Comparison of ENCODE assay signal across 21 mouse cellular contexts in the genomic region with DNA sequence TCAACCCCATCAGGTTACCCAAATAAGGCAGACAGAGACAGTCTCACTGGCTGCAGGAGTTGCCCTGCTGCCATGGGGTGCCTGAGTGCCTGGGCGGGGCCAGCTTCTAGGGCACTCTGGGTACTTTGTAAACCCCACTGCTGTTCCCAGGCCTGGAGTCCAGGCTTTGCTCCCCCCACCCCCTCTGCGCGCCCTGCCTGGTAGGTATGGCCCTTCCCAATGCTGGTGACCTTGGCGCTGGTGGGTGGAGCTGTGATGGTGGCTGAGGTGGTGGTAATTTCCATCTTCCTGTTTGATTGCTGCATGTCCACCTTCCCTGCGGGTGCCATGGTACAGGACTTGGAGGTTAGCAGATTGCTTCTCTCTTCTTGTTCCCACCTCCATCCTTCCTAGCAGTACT. TPM values are rescaled to one million over a fixed set of nuclear protein-coding genes. Genes with fewer than 3 reads are reported as not detected.
A peak's percentile ranks its signal among the peaks of the same experiment; 100 is the strongest.
DNase-seq lines count a peak whose midpoint lies in the region; ATAC-seq and TF ChIP-seq lines count a peak whose summit lies in the region.
"Had no signal": no experiment of that assay in that cellular context is flagged by ENCODE, and none has a peak within 500 bp of the region (broad histone marks: within the 10 kb centered on the region; RNA-seq: fewer than 3 reads in every experiment).

No protein-coding gene starts in this region.

- no peak overlapping the region for H3K4me2 ChIP-seq in kidney, postnatal 0 days (ENCODE audit: low read length)
- H3K4me2 ChIP-seq in midbrain, embryonic 11.5 days: no peak overlapping the region
- H3K4me2 ChIP-seq in midbrain, embryonic 15.5 days: no peak overlapping the region
- H3K4me2 ChIP-seq: forebrain, embryonic 12.5 days; heart, embryonic 12.5 days; hindbrain, embryonic 14.5 days had no signal

- no peak overlapping the region for H3K4me3 ChIP-seq in kidney, postnatal 0 days (replicated peaks; ENCODE audit: low read depth, low read length)
- no peak overlapping the region for H3K4me3 ChIP-seq in midbrain, embryonic 11.5 days (ENCODE audit: low read depth, low read length)
- H3K4me3 ChIP-seq in midbrain, embryonic 15.5 days: no peak overlapping the region
- H3K4me3 ChIP-seq in cortical plate, adult 2 months (ENCODE audit: insufficient read depth, low read length): no peak overlapping the region
- H3K4me3 ChIP-seq in olfactory bulb, adult 2 months (ENCODE audit: insufficient read depth, low read depth, low read length): no peak overlapping the region
- H3K4me3 ChIP-seq: forebrain, embryonic 12.5 days; heart, adult 2 months; heart, embryonic 12.5 days; hindbrain, embryonic 10.5 days had no signal

- H3K4me1 ChIP-seq in kidney, postnatal 0 days (replicated peaks; ENCODE audit: insufficient read depth, low read length): peaks cover 3% of the 10 kb centered on the region; the same call in 1 of the 2 replicates
- H3K4me1 ChIP-seq in midbrain, embryonic 11.5 days (ENCODE audit: control insufficient read depth, insufficient read depth, low read length): no peaks in the 10 kb centered on the region
- no peaks in the 10 kb centered on the region for H3K4me1 ChIP-seq in midbrain, embryonic 15.5 days
- peaks cover 7% of the 10 kb centered on the region for H3K4me1 ChIP-seq in cortical plate, adult 2 months (ENCODE audit: control insufficient read depth, insufficient read depth, low read length)
- H3K4me1 ChIP-seq in olfactory bulb, adult 2 months (ENCODE audit: control insufficient read depth, insufficient read depth, low read length): peaks cover 20% of the 10 kb centered on the region
- H3K4me1 ChIP-seq: forebrain, embryonic 12.5 days had no signal

- H3K36me3 ChIP-seq in kidney, postnatal 0 days (ENCODE audit: insufficient read depth, low read length): peaks cover 39% of the 10 kb centered on the region
- peaks cover 4% of the 10 kb centered on the region; the same call in 1 of the 2 replicates for H3K36me3 ChIP-seq in midbrain, embryonic 11.5 days (ENCODE audit: control insufficient read depth, insufficient read depth, low read length)
- peaks cover 43% of the 10 kb centered on the region for H3K36me3 ChIP-seq in midbrain, embryonic 15.5 days (replicated peaks)

- 92% methylated on average over 5 of the region's 5 CpGs for WGBS in kidney, postnatal 0 days
- 89% methylated on average over 5 of the region's 5 CpGs for WGBS in midbrain, embryonic 11.5 days
- WGBS in midbrain, embryonic 15.5 days: 93% methylated on average over 5 of the region's 5 CpGs
- WGBS in olfactory bulb, adult 2 months: 92% methylated on average over 5 of the region's 5 CpGs

- no peaks in the 10 kb centered on the region for H3K9me3 ChIP-seq in kidney, postnatal 0 days (replicated peaks; ENCODE audit: low read length)
- no peaks in the 10 kb centered on the region for H3K9me3 ChIP-seq in midbrain, embryonic 11.5 days (ENCODE audit: control insufficient read depth, low read length)
- H3K9me3 ChIP-seq in midbrain, embryonic 15.5 days: no peaks in the 10 kb centered on the region
- H3K9me3 ChIP-seq: forebrain, embryonic 12.5 days; G1E; heart, embryonic 12.5 days; hindbrain, embryonic 10.5 days had no signal

- peak; percentile 14; the same call in 1 of the 2 replicates for ATAC-seq in kidney, postnatal 0 days (replicated peaks; ENCODE audit: low FRiP score, low read depth)
- ATAC-seq in midbrain, embryonic 11.5 days (ENCODE audit: low FRiP score): no peak
- ATAC-seq in midbrain, embryonic 15.5 days (replicated peaks): no peak
- ATAC-seq: activated CD4-positive, CD25-positive, alpha-beta regulatory T cell, adult 4 months; forebrain, embryonic 16.5 days had no signal

- no peaks in the 10 kb centered on the region for H3K27me3 ChIP-seq in kidney, postnatal 0 days (ENCODE audit: insufficient read depth, low read length)
- no peaks in the 10 kb centered on the region for H3K27me3 ChIP-seq in midbrain, embryonic 11.5 days (ENCODE audit: control insufficient read depth, insufficient read depth, low read length)
- H3K27me3 ChIP-seq in midbrain, embryonic 15.5 days (replicated peaks): no peaks in the 10 kb centered on the region
- H3K27me3 ChIP-seq: forebrain, embryonic 12.5 days; heart, embryonic 12.5 days had no signal

- no peak overlapping the region for H3K27ac ChIP-seq in kidney, postnatal 0 days
- H3K27ac ChIP-seq in midbrain, embryonic 11.5 days (ENCODE audit: low read depth, low read length): no peak overlapping the region
- no peak overlapping the region for H3K27ac ChIP-seq in midbrain, embryonic 15.5 days
- peak overlapping the region; percentile 36 for H3K27ac ChIP-seq in cortical plate, adult 2 months (ENCODE audit: insufficient read depth, low read length)
- H3K27ac ChIP-seq in olfactory bulb, adult 2 months (ENCODE audit: insufficient read depth, low read depth, low read length): peak overlapping the region; percentile 48; the same call in 1 of the 2 replicates
- H3K27ac ChIP-seq: forebrain, embryonic 12.5 days; heart, adult 2 months; hindbrain, embryonic 10.5 days; hindbrain, embryonic 14.5 days had no signal

- no peak for TF ChIP-seq CTCF in kidney, postnatal 0 days (IDR thresholded peaks at IDR 0.05; ENCODE audit: low read depth)
- no peak for TF ChIP-seq CTCF in cortical plate, adult 2 months (IDR thresholded peaks at IDR 0.05; ENCODE audit: extremely low read depth, insufficient read depth, low read length)
- TF ChIP-seq CTCF in olfactory bulb, adult 2 months (IDR thresholded peaks at IDR 0.05; ENCODE audit: insufficient read depth, low read depth, low read length): no peak

- no peak overlapping the region for H3K9ac ChIP-seq in kidney, postnatal 0 days (ENCODE audit: low read depth, low read length)
- no peak overlapping the region for H3K9ac ChIP-seq in midbrain, embryonic 11.5 days (ENCODE audit: low read length)
- H3K9ac ChIP-seq in midbrain, embryonic 15.5 days: no peak overlapping the region
- H3K9ac ChIP-seq: forebrain, embryonic 12.5 days; heart, embryonic 12.5 days; hindbrain, embryonic 14.5 days had no signal

- DNase-seq in kidney, postnatal 0 days (ENCODE audit: low spot score): no peak
- no peak for DNase-seq in kidney, postnatal 14 days
- peak; percentile 77 for DNase-seq in midbrain, embryonic 11.5 days (ENCODE audit: low spot score, missing footprints)
- no peak for DNase-seq in cerebellum, adult 9-10 months
- DNase-seq in left cerebral cortex, postnatal 4 days: no peak
- DNase-seq: adrenal gland, postnatal 14 days; cerebellum, adult 11-12 months; cerebellum, adult 9-11 months; cerebellum, postnatal 36 days; gastrocnemius, postnatal 10 days; heart, adult 2 months had no signal

- intact Hi-C loops in left cerebral cortex, postnatal 4 days (cut with DNase I): no loop called here

- TF ChIP-seq POLR2A in cortical plate, adult 2 months (IDR thresholded peaks at IDR 0.05; ENCODE audit: extremely low read depth, insufficient read depth, low read length): no peak
- TF ChIP-seq POLR2A in olfactory bulb, adult 2 months (IDR thresholded peaks at IDR 0.05; ENCODE audit: insufficient read depth, low read depth, low read length): no peak

RNA-seq across cellular contexts. Expression of a gene that starts 17.3 kb away (rescaled TPM):
- polyA plus RNA-seq in kidney, postnatal 0 days (2015; fragmentation: Nextera tagmentation; extraction: Ambion mirVana): 1.9 and 2.7 TPM in 2 replicates
- polyA plus RNA-seq in midbrain, embryonic 11.5 days (2014; fragmentation: Nextera tagmentation; extraction: Ambion mirVana): 0.19 and 0.37 TPM in 2 replicates
- polyA plus RNA-seq in midbrain, embryonic 15.5 days (2015; fragmentation: Nextera tagmentation; extraction: Ambion mirVana): 0.77 and 1.3 TPM in 2 replicates
- 83.2 and 86.6 TPM in 2 replicates for polyA plus RNA-seq in cortical plate, adult 2 months (2012; rRNA removed)
- not detected in 2 replicates for polyA plus RNA-seq in olfactory bulb, adult 2 months (2012; ENCODE audit: insufficient read depth, insufficient read length, low replicate concordance, missing spikeins)
- total RNA-seq in left cerebral cortex, postnatal 4 days (2021): 10 to 100 TPM; 20.0 to 20.1 TPM
- polyA plus RNA-seq: activated CD4-positive, CD25-positive, alpha-beta regulatory T cell, adult 4 months had no signal

RNA-seq across cellular contexts. Expression of a gene that starts 24.5 kb away (rescaled TPM):
- polyA plus RNA-seq in kidney, postnatal 0 days (2015; fragmentation: Nextera tagmentation; extraction: Ambion mirVana): 27.2 and 30.3 TPM in 2 replicates
- polyA plus RNA-seq in midbrain, embryonic 11.5 days (2014; fragmentation: Nextera tagmentation; extraction: Ambion mirVana): 19.4 and 23.1 TPM in 2 replicates
- polyA plus RNA-seq in midbrain, embryonic 15.5 days (2015; fragmentation: Nextera tagmentation; extraction: Ambion mirVana): 25.2 and 26.1 TPM in 2 replicates
- 91.6 and 98.8 TPM in 2 replicates for polyA plus RNA-seq in cortical plate, adult 2 months (2012; rRNA removed)
- not detected in 2 replicates for polyA plus RNA-seq in olfactory bulb, adult 2 months (2012; ENCODE audit: insufficient read depth, insufficient read length, low replicate concordance, missing spikeins)
- 10 to 100 TPM; 37.8 to 42.0 TPM for total RNA-seq in left cerebral cortex, postnatal 4 days (2021)

RNA-seq across cellular contexts. Expression of a gene that starts 54.0 kb away (rescaled TPM):
- polyA plus RNA-seq in kidney, postnatal 0 days (2015; fragmentation: Nextera tagmentation; extraction: Ambion mirVana): 54.5 and 61.6 TPM in 2 replicates
- polyA plus RNA-seq in midbrain, embryonic 11.5 days (2014; fragmentation: Nextera tagmentation; extraction: Ambion mirVana): 59.5 and 61.6 TPM in 2 replicates
- 110 and 113 TPM in 2 replicates for polyA plus RNA-seq in midbrain, embryonic 15.5 days (2015; fragmentation: Nextera tagmentation; extraction: Ambion mirVana)
- polyA plus RNA-seq in cortical plate, adult 2 months (2012; rRNA removed): 162 and 169 TPM in 2 replicates
- polyA plus RNA-seq in olfactory bulb, adult 2 months (2012; ENCODE audit: insufficient read depth, insufficient read length, low replicate concordance, missing spikeins): 603 TPM in 1 of 2 replicates, not detected in the other
- 100 to 1,000 TPM; 110 to 115 TPM for total RNA-seq in left cerebral cortex, postnatal 4 days (2021)

RNA-seq across cellular contexts. Expression of a gene that starts 58.1 kb away (rescaled TPM):
- 26.8 and 28.3 TPM in 2 replicates for polyA plus RNA-seq in kidney, postnatal 0 days (2015; fragmentation: Nextera tagmentation; extraction: Ambion mirVana)
- polyA plus RNA-seq in midbrain, embryonic 11.5 days (2014; fragmentation: Nextera tagmentation; extraction: Ambion mirVana): 20.4 and 21.3 TPM in 2 replicates
- polyA plus RNA-seq in midbrain, embryonic 15.5 days (2015; fragmentation: Nextera tagmentation; extraction: Ambion mirVana): 49.5 and 55.4 TPM in 2 replicates
- polyA plus RNA-seq in cortical plate, adult 2 months (2012; rRNA removed): 32.3 and 34.4 TPM in 2 replicates
- not detected in 2 replicates for polyA plus RNA-seq in olfactory bulb, adult 2 months (2012; ENCODE audit: insufficient read depth, insufficient read length, low replicate concordance, missing spikeins)
- 10 to 100 TPM; 26.1 to 28.1 TPM for total RNA-seq in left cerebral cortex, postnatal 4 days (2021)

RNA-seq across cellular contexts. Expression of a gene that starts 58.5 kb away (rescaled TPM):
- polyA plus RNA-seq in kidney, postnatal 0 days (2015; fragmentation: Nextera tagmentation; extraction: Ambion mirVana): 477 and 504 TPM in 2 replicates
- 419 and 422 TPM in 2 replicates for polyA plus RNA-seq in midbrain, embryonic 11.5 days (2014; fragmentation: Nextera tagmentation; extraction: Ambion mirVana)
- polyA plus RNA-seq in midbrain, embryonic 15.5 days (2015; fragmentation: Nextera tagmentation; extraction: Ambion mirVana): 635 and 653 TPM in 2 replicates
- polyA plus RNA-seq in cortical plate, adult 2 months (2012; rRNA removed): 345 and 350 TPM in 2 replicates
- 1,053 and 1,293 TPM in 2 replicates for polyA plus RNA-seq in olfactory bulb, adult 2 months (2012; ENCODE audit: insufficient read depth, insufficient read length, low replicate concordance, missing spikeins)
- 100 to 1,000 TPM; 380 to 389 TPM for total RNA-seq in left cerebral cortex, postnatal 4 days (2021)

Comparison
In these comparisons a context has a peak if more than half of its experiments do, and no peak if none do; other contexts are left out.
1. H3K27ac ChIP-seq: peak in cortical plate, adult 2 months (single experiment) and olfactory bulb, adult 2 months (single experiment); none in kidney, postnatal 0 days (single experiment), midbrain, embryonic 11.5 days (single experiment) and midbrain, embryonic 15.5 days (single experiment).
2. RNA of a gene that starts 17.3 kb away (polyA plus RNA-seq): 83.2 to 86.6 TPM in cortical plate, adult 2 months; 1.9 to 2.7 TPM in kidney, postnatal 0 days, 0.77 to 1.3 TPM in midbrain, embryonic 15.5 days, 0.19 to 0.37 TPM in midbrain, embryonic 11.5 days and not detected in olfactory bulb, adult 2 months; every median in the first group is over 10 times any median in the second.